Mouse (Mus musculus) hindbrain, embryonic 15.5 days (tissue): ENCODE measurements around the gene Gm16440. TPM values are rescaled to one million over a fixed set of nuclear protein-coding genes. Genes with fewer than 3 reads are reported as not detected.
A peak's percentile ranks its signal among the peaks of the same experiment; 100 is the strongest.
"Not testable (repeated sequence)": the region's sequence is repeated elsewhere in the genome, so short reads cannot be mapped to it uniquely, and the experiment has no call there.

Experiments
- ATAC-seq: fragments of 200-750 bp; cut with Nextera tagmentation; 2 replicates; pipeline ENCODE4 v1.8.0; 2017; ENCODE audit warnings: low read depth, moderate number of reproducible peaks, moderate TSS enrichment; ENCODE audit not compliant: low FRiP score
- H3K27ac ChIP-seq: fragments of 300-500 bp; sonication (generic); replicated peaks from 2 replicates; pipeline ENCODE4 v1.5.1; 2015; ENCODE audit warnings: mild to moderate bottlenecking, inconsistent platforms
- H3K27me3 ChIP-seq: fragments of 300-500 bp; sonication (generic); 2 replicates; pipeline ENCODE4 v1.6.1; 2015; ENCODE audit warnings: control low read depth, inconsistent platforms
- H3K36me3 ChIP-seq: fragments of 300-500 bp; sonication (generic); 2 replicates; pipeline ENCODE4 v1.6.1; 2015; ENCODE audit warnings: control low read depth, inconsistent platforms
- H3K4me1 ChIP-seq: fragments of 300-500 bp; sonication (generic); replicated peaks from 2 replicates; pipeline ENCODE4 v1.6.1; 2015; ENCODE audit warnings: control low read depth, inconsistent platforms
- H3K4me2 ChIP-seq: fragments of 300-500 bp; sonication (generic); 2 replicates; pipeline ENCODE4 v1.6.1; 2015; ENCODE audit warnings: moderate library complexity, mild to moderate bottlenecking, inconsistent platforms
- H3K4me3 ChIP-seq: fragments of 300-500 bp; sonication (generic); 2 replicates; pipeline ENCODE4 v1.5.1; 2015; ENCODE audit warnings: mild to moderate bottlenecking, inconsistent platforms
- H3K9ac ChIP-seq: fragments of 300-500 bp; sonication (generic); 2 replicates; pipeline ENCODE4 v1.6.1; 2015; ENCODE audit warnings: inconsistent platforms
- H3K9me3 ChIP-seq: fragments of 300-500 bp; sonication (generic); 2 replicates; pipeline ENCODE4 v1.6.1; 2016; ENCODE audit warnings: control low read depth, inconsistent platforms
- WGBS: fragments of 180-500 bp; shearing (Covaris S2); methylation state at CpG from one replicate; pipeline ENCODE4 v1.1.7; 2015; 5-methylcytosine and 5-hydroxymethylcytosine counted together
- polyA plus RNA-seq: library from polyadenylated mRNA; unstranded; fragments of >200 nt; fragmentation: Nextera tagmentation; extraction: Ambion mirVana; gene quantifications from 2 replicates; pipeline ENCODE4 v1.2.1, GENCODE M21; 2015

Gm16440 gene
- polyA plus RNA-seq, result 0.16 TPM in 1 of 2 replicates, not detected in the other

GRCm38 (mm10) chr14:6390219-6390618 is at the start of gene Gm16440:
TSS of gene Gm16440 (minus strand) at chr14:6390319.
- H3K9ac ChIP-seq, H3K4me1 ChIP-seq, H3K4me3 ChIP-seq, H3K36me3 ChIP-seq, H3K27me3 ChIP-seq, H3K9me3 ChIP-seq, H3K27ac ChIP-seq, ATAC-seq, H3K4me2 ChIP-seq: not testable (repeated sequence)
- 90% methylated on average over 2 of the region's 4 CpGs for WGBS

DNA sequence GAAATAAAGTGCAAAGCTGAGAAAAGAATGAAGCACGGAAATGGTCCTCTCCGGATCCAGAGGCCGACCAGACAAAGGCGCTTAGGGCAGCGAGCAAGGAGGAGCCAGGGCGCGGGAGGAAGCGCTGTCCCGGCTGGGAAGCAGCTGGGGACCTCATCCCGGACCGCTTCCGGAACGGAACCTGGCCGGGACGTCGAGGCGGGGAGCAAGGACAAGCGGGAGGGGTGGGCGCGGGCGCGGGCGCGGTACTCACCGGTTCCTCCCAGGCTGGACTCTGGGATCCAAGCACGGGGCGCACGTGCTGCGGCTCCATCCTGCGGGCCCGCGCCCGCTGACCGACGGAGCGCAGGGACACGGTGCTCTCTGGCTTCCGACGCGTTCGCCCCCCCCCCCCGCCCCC is 36.6 kb upstream of the Gm16440 start:
- Histone ChIP-seq H3K4me2 (peak overlapping the region; percentile 55), H3K4me3 (peak overlapping the region; percentile 42)
- not testable (repeated sequence) for H3K4me1 ChIP-seq, H3K27me3 ChIP-seq, ATAC-seq, H3K9me3 ChIP-seq, H3K9ac ChIP-seq, H3K36me3 ChIP-seq, H3K27ac ChIP-seq
- WGBS, result 10% methylated on average over 21 of the region's 42 CpGs

DNA sequence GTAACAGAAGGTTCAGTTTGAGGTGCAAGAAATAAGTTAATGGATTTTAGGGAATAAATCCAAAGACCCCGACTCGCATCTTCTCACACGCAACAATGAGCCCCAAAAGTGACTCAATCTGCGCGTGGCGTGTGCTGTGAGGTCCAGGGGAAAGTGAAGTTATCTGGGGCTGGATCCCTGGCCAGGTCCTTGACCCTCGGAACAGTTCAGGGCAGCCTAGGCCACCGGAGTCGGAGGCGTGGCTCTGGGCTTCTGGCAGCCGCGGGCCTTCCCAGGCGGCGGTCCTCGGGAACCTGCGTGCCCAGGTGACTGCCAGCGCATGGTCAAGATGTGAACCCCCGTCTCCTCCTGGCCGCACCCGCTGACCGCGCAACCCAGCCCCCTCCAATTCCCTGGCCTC is 36.2 kb upstream of the Gm16440 start:
- not testable (repeated sequence) for H3K27ac ChIP-seq, H3K36me3 ChIP-seq

DNA sequence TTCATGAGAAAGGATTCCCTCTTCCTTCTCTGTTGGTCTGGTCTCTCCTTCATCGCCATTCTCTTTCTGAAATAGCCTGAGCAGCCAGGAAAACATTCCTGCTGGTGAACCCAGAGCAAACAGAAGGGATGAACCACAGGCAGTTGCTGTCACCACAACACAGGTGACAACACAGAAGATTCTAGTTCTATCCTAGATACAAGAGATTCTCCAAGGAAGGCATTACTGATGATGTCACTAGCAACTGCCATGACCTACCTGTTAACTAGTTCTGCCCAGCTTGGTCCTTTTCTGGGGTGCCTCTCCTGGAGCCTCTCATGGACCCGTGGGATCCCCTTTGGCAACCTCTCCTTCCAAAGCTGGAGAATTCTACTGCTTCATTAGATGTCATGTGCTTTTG is 22.3 kb upstream of the Gm16440 start, which contains the start of gene Gm3591:
Gm3591 (minus strand) TSS at position 101 of the 400 bp plus-strand sequence.
- ATAC-seq, H3K4me3 ChIP-seq, H3K36me3 ChIP-seq, H3K4me1 ChIP-seq, H3K27me3 ChIP-seq, H3K27ac ChIP-seq, H3K4me2 ChIP-seq, H3K9ac ChIP-seq, H3K9me3 ChIP-seq: not testable (repeated sequence)
- WGBS, result no CpG with 5 or more reads among the region's 2 CpGs

More for the DNA sequence above, 36.2 kb upstream of the Gm16440 start:
- H3K9me3 ChIP-seq, ATAC-seq, H3K4me1 ChIP-seq, H3K27me3 ChIP-seq: not testable (repeated sequence)
- WGBS, result 18% methylated on average over 22 of the region's 22 CpGs
- Histone ChIP-seq H3K4me3 (peak overlapping the region; percentile 42), H3K9ac (peak overlapping the region; percentile 35; the same call in 1 of the 2 replicates), H3K4me2 (peak overlapping the region; percentile 55)

- not testable (repeated sequence) for H3K4me1 ChIP-seq, H3K4me3 ChIP-seq, H3K36me3 ChIP-seq, H3K9ac ChIP-seq, ATAC-seq, H3K27ac ChIP-seq, H3K27me3 ChIP-seq, H3K4me2 ChIP-seq, H3K9me3 ChIP-seq
- WGBS, result no CpG with 5 or more reads among the region's 10 CpGs
Observed at GRCm38 (mm10) chr14:6343578-6343977, 46.5 kb downstream of the Gm16440 start, which contains the start of gene Gm3618. TSS of gene Gm3618 (minus strand) at chr14:6343678.

Other genes starting within 250 kb of the Gm16440 start
- gene Gm21560, start 171.0 kb downstream of the Gm16440 start, polyA plus RNA-seq, result 0.08 TPM in 1 of 2 replicates, not detected in the other
- gene Gm3411, start 103.1 kb downstream of the Gm16440 start, polyA plus RNA-seq, result 8.1 and 8.2 TPM in 2 replicates
- gene Gm21103, start 85.5 kb downstream of the Gm16440 start, polyA plus RNA-seq, result not detected in 2 replicates
- gene Gm3618, start 46.6 kb downstream of the Gm16440 start, polyA plus RNA-seq, result not detected in 2 replicates
- gene Gm3591, start 22.2 kb upstream of the Gm16440 start, polyA plus RNA-seq, result 6.2 and 8.0 TPM in 2 replicates
- not detected in 2 replicates for gene Gm3594, start 54.3 kb upstream of the Gm16440 start, polyA plus RNA-seq
- not detected in 2 replicates for gene Gm8356, start 147.0 kb upstream of the Gm16440 start, polyA plus RNA-seq
- 0.74 and 0.77 TPM in 2 replicates for gene Gm3629, start 200.3 kb upstream of the Gm16440 start, polyA plus RNA-seq
- gene Gm3460, start 232.1 kb upstream of the Gm16440 start, polyA plus RNA-seq, result 0.55 TPM in 1 of 2 replicates, not detected in the other